Mouse (Mus musculus) cerebellum, adult 2 months (tissue): ENCODE results near the gene Tnfrsf23.

Experiments
- CTCF ChIP-seq: fragments of 200-500 bp; IDR thresholded peaks from 2 replicates; pipeline ENCODE4 v1.5.1; 2011; ENCODE audit warnings: low read depth, mild to moderate bottlenecking, control low read depth, low read length, moderate library complexity, borderline replicate concordance; ENCODE audit not compliant: insufficient read depth
- POLR2A ChIP-seq: fragments of 200-500 bp; IDR thresholded peaks from 2 replicates; pipeline ENCODE4 v1.6.1; 2011; ENCODE audit warnings: low read length, control low read depth, borderline replicate concordance; ENCODE audit not compliant: insufficient read depth

GRCm38 (mm10) chr7:143729886-143730285 lies 44.2 kb upstream of the Tnfrsf23 start:
- TF ChIP-seq POLR2A, result no peak
- no peak for TF ChIP-seq CTCF
